Mouse (Mus musculus) MEL (cell line): ENCODE measurements at regions not wholly inside any gene's neighbourhood (a gene's known extent, or its start where the extent isn't known, plus 50 kb on each side); places are given as distances from the start of the nearest gene placed in this dataset.

Experiments used
- DNase-seq: peaks from one replicate; pipeline ENCODE4 v3.0.0; 2011; ENCODE audit warnings: low read depth, low spot score
- H3K27ac ChIP-seq: 2 replicates; pipeline ENCODE4 v1.5.1; 2012; ENCODE audit warnings: low read depth, mild to moderate bottlenecking, control low read depth, low read length, moderate library complexity; ENCODE audit not compliant: control insufficient read depth
- H3K27me3 ChIP-seq, 2 experiments: fragments of 150-350 bp in 1 of 2; sonication (generic) in 1 of 2; 2 replicates each; pipeline ENCODE4 v1.6.1; 2012; ENCODE audit warnings: low read length in 2 of 2, mild to moderate bottlenecking in 2 of 2, improper control_type of control experiment in 1 of 2, moderate library complexity in 1 of 2; ENCODE audit not compliant: insufficient read depth in 2 of 2, control insufficient read depth in 1 of 2
- H3K36me3 ChIP-seq, 2 experiments: 2 replicates each; pipeline ENCODE4 v1.6.1; 2012 to 2014; ENCODE audit warnings: low read length in 2 of 2, improper control_type of control experiment in 1 of 2, inconsistent platforms in 1 of 2, mild to moderate bottlenecking in 1 of 2; ENCODE audit not compliant: insufficient read depth in 2 of 2, control insufficient read depth in 1 of 2
- H3K4me1 ChIP-seq, 2 experiments: fragments of 150-350 bp in 1 of 2; sonication (generic) in 1 of 2; 2 replicates each; pipeline ENCODE4 v1.6.1; 2012; ENCODE audit warnings: low read length in 2 of 2, improper control_type of control experiment in 1 of 2, mild to moderate bottlenecking in 1 of 2; ENCODE audit not compliant: insufficient read depth in 2 of 2, control insufficient read depth in 1 of 2
- H3K4me3 ChIP-seq, 2 experiments: fragments of 150-350 bp in 1 of 2; sonication (generic) in 1 of 2; 2 replicates each; pipeline ENCODE4 v1.5.1; 2012; ENCODE audit warnings: low read depth in 2 of 2, low read length in 2 of 2, mild to moderate bottlenecking in 2 of 2, moderate library complexity in 2 of 2, control low read depth in 1 of 2, improper control_type of control experiment in 1 of 2; ENCODE audit not compliant: control insufficient read depth in 1 of 2, insufficient read depth in 1 of 2
- H3K79me2 ChIP-seq: 2 replicates; pipeline ENCODE4 v1.6.1; 2012; ENCODE audit warnings: mild to moderate bottlenecking, low read length, moderate library complexity; ENCODE audit not compliant: control insufficient read depth, poor library complexity, insufficient read depth
- H3K9ac ChIP-seq: 2 replicates; pipeline ENCODE4 v1.6.1; 2012; ENCODE audit warnings: low read depth, mild to moderate bottlenecking, control low read depth, low read length, moderate library complexity; ENCODE audit not compliant: control insufficient read depth, poor library complexity, severe bottlenecking
- H3K9me3 ChIP-seq: fragments of 150-350 bp; sonication (generic); replicated peaks from 2 replicates; pipeline ENCODE4 v1.6.1; 2012; ENCODE audit warnings: mild to moderate bottlenecking, low read length, improper control_type of control experiment, moderate library complexity; ENCODE audit not compliant: insufficient read depth
- BHLHE40 ChIP-seq: IDR thresholded peaks from 2 replicates; pipeline ENCODE4 v1.6.1; 2012; ENCODE audit warnings: low read depth, mild to moderate bottlenecking, inconsistent platforms, low read length, improper control_type of control experiment, borderline replicate concordance
- CHD1 ChIP-seq: IDR thresholded peaks from 2 replicates; pipeline ENCODE4 v1.6.1; 2012; ENCODE audit warnings: low read depth, mild to moderate bottlenecking, inconsistent platforms, low read length, improper control_type of control experiment
- CTCF ChIP-seq, 3 experiments: IDR thresholded peaks in 2 of 3; conservative IDR thresholded peaks in 1 of 3; 2 replicates each; pipeline ENCODE4 v1.5.1; 2011 to 2012; ENCODE audit warnings: low read length in 3 of 3, low read depth in 2 of 3, mild to moderate bottlenecking in 2 of 3, improper control_type of control experiment in 1 of 3, inconsistent platforms in 1 of 3, mixed read lengths in 1 of 3, moderate library complexity in 1 of 3; ENCODE audit not compliant: control insufficient read depth in 1 of 3, insufficient read depth in 1 of 3, poor library complexity in 1 of 3, severe bottlenecking in 1 of 3
- ELF1 ChIP-seq: IDR thresholded peaks from 2 replicates; pipeline ENCODE4 v1.6.1; 2014; ENCODE audit warnings: low read depth, mild to moderate bottlenecking, inconsistent platforms, low read length, improper control_type of control experiment, moderate library complexity
- GABPA ChIP-seq: IDR thresholded peaks from 2 replicates; pipeline ENCODE4 v1.6.1; 2012; ENCODE audit warnings: low read depth, mild to moderate bottlenecking, inconsistent platforms, low read length, improper control_type of control experiment, moderate library complexity
- GATA1 ChIP-seq: IDR thresholded peaks from 2 replicates; pipeline ENCODE4 v1.6.1; 2011; ENCODE audit warnings: low read depth, low read length, improper control_type of control experiment
- JUND ChIP-seq: IDR thresholded peaks from 2 replicates; pipeline ENCODE4 v1.6.1; 2011; ENCODE audit warnings: low read depth, mild to moderate bottlenecking, improper control_type of control experiment, low read length
- KAT2A ChIP-seq: conservative IDR thresholded peaks from 2 replicates; pipeline ENCODE4 v1.6.1; 2012; ENCODE audit warnings: low read depth, low read length, improper control_type of control experiment, inconsistent platforms
- MAZ ChIP-seq: IDR thresholded peaks from 2 replicates; pipeline ENCODE4 v1.6.1; 2012; ENCODE audit warnings: low read depth, mild to moderate bottlenecking, inconsistent platforms, low read length, improper control_type of control experiment
- MXI1 ChIP-seq: IDR thresholded peaks from 2 replicates; pipeline ENCODE4 v1.6.1; 2011; ENCODE audit warnings: mild to moderate bottlenecking, low read depth, low read length, improper control_type of control experiment
- NELFE ChIP-seq: IDR thresholded peaks from 2 replicates; pipeline ENCODE4 v1.6.1; 2011; ENCODE audit warnings: low read depth, low read length, improper control_type of control experiment
- RAD21 ChIP-seq: IDR thresholded peaks from 2 replicates; pipeline ENCODE4 v1.6.1; 2011; ENCODE audit warnings: mild to moderate bottlenecking, low read depth, low read length, improper control_type of control experiment
- RCOR1 ChIP-seq: IDR thresholded peaks from 2 replicates; pipeline ENCODE4 v1.6.1; 2012; ENCODE audit warnings: low read depth, mild to moderate bottlenecking, inconsistent platforms, low read length, improper control_type of control experiment
- SIN3A ChIP-seq: IDR thresholded peaks from 2 replicates; pipeline ENCODE4 v1.6.1; 2012; ENCODE audit warnings: low read length, improper control_type of control experiment, inconsistent platforms
- SMC3 ChIP-seq: IDR thresholded peaks from 2 replicates; pipeline ENCODE4 v1.6.1; 2011; ENCODE audit warnings: low read depth, low read length, improper control_type of control experiment
- TBP ChIP-seq: IDR thresholded peaks from 2 replicates; pipeline ENCODE4 v1.8.0; 2011; ENCODE audit warnings: low read depth, low read length, improper control_type of control experiment
- TCF12 ChIP-seq: IDR thresholded peaks from 2 replicates; pipeline ENCODE4 v1.6.1; 2014; ENCODE audit warnings: low read depth, mild to moderate bottlenecking, inconsistent platforms, low read length, improper control_type of control experiment, moderate library complexity
- USF2 ChIP-seq, 2 experiments: IDR thresholded peaks; 2 replicates each; pipeline ENCODE4 v1.6.1; 2011 to 2012; ENCODE audit warnings: improper control_type of control experiment in 2 of 2, low read length in 2 of 2, borderline replicate concordance in 1 of 2, inconsistent platforms in 1 of 2, low read depth in 1 of 2, mild to moderate bottlenecking in 1 of 2; ENCODE audit not compliant: insufficient read depth in 1 of 2
- ZMIZ1 ChIP-seq: IDR thresholded peaks from 2 replicates; pipeline ENCODE4 v1.6.1; 2012; ENCODE audit warnings: low read depth, mild to moderate bottlenecking, inconsistent platforms, low read length, improper control_type of control experiment, moderate library complexity
- ZNF384 ChIP-seq: IDR thresholded peaks from 2 replicates; pipeline ENCODE4 v1.6.1; 2012; ENCODE audit warnings: low read depth, mild to moderate bottlenecking, inconsistent platforms, low read length, improper control_type of control experiment

DNA sequence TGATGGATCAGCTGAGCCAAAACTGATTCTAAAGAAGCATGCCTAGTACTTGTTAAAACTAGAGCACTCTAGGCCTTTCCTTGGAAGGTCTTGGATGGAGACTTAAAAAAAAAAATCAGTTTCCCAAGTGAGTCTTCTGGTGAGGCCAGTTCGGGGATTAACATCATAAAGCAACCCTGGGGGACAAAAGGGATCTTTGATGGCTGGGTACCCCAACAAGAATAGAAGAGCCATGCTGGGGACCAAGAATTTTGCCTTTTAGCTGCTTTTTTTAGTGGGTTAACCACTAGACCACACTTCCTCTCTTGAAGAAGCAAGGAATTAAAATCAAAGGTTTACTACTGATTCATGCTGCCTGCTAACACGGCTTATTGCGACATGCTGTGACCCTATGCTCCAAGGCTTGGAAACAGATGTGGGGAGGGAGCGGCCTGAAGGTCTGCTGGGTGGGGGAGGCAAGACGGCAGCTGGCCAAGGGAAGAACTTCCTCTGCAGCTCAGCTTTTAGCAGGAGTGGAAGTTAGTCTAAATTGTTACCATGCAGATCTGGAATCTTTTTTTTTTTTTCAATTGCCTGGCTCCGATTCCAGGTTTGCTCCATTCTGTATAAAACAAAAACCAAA lies 102.1 kb upstream of the Spred1 start:
- no peaks in the 10 kb centered on the region for H3K79me2 ChIP-seq
- H3K27me3 ChIP-seq, result no peaks in the 10 kb centered on the region; a peak in 1 of 4 replicates
- H3K9me3 ChIP-seq, result no peaks in the 10 kb centered on the region
- H3K27ac ChIP-seq, result no peak overlapping the region
- H3K4me1 ChIP-seq, result no peaks in the 10 kb centered on the region
- no peak overlapping the region for H3K9ac ChIP-seq
- no peak for DNase-seq
- H3K36me3 ChIP-seq, result no peaks in the 10 kb centered on the region
- no peak overlapping the region for H3K4me3 ChIP-seq
- TF ChIP-seq ZMIZ1 (no peak), CTCF (IDR thresholded peaks at IDR 0.05 in 2 of 3, conservative IDR thresholded peaks at IDR 0.05 in 1 of 3; ENCODE audit: control insufficient read depth in 1 of 3, insufficient read depth in 1 of 3, low read depth in 2 of 3, low read length in 3 of 3, poor library complexity in 1 of 3, severe bottlenecking in 1 of 3) (no peak)

DNA sequence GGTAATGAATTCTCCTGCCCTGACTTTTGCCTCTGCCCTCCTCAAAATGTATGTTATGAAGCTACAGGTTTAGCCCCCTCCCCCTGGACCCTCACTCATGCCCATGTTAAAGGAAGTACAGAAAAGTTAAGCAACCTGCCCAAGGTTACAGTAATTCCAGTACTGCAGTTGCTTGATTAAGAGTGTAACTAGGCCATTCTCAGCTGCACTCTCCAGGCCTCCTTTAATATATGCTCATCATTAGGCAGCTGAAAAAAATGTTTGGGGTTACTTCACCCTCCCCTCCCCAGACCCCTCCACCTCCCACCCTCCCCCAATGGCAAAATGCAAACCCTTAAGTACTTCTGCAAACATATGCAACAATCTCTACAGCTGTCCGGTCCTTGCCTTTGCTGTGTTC lies 101.6 kb upstream of the Spred1 start:
- Histone ChIP-seq H3K4me3 (no peak overlapping the region), H3K36me3 (no peaks in the 10 kb centered on the region), H3K27ac (no peak overlapping the region), H3K79me2 (no peaks in the 10 kb centered on the region), H3K9ac (no peak overlapping the region), H3K4me1 (no peaks in the 10 kb centered on the region), H3K27me3 (no peaks in the 10 kb centered on the region; a peak in 1 of 4 replicates), H3K9me3 (no peaks in the 10 kb centered on the region)
- DNase-seq, result no peak
- no peak for TF ChIP-seq GABPA
- no peak for TF ChIP-seq USF2 (IDR thresholded peaks at IDR 0.05; ENCODE audit: borderline replicate concordance in 1 of 2, insufficient read depth in 1 of 2, low read depth in 1 of 2, low read length in 2 of 2)
- no peak for TF ChIP-seq BHLHE40
- TF ChIP-seq TCF12, result no peak
- no peak for TF ChIP-seq NELFE
- TF ChIP-seq MAZ, result no peak
- TF ChIP-seq SIN3A, result no peak
- TF ChIP-seq RCOR1, result no peak
- TF ChIP-seq TBP, result no peak
- no peak for TF ChIP-seq MXI1
- TF ChIP-seq ZNF384, result no peak
- no peak for TF ChIP-seq CHD1
- no peak for TF ChIP-seq ZMIZ1
- TF ChIP-seq GATA1, result no peak
- no peak for TF ChIP-seq KAT2A
- no peak for TF ChIP-seq SMC3
- no peak for TF ChIP-seq JUND
- no peak for TF ChIP-seq ELF1
- no peak for TF ChIP-seq RAD21
- TF ChIP-seq CTCF (IDR thresholded peaks at IDR 0.05 in 2 of 3, conservative IDR thresholded peaks at IDR 0.05 in 1 of 3; ENCODE audit: control insufficient read depth in 1 of 3, insufficient read depth in 1 of 3, low read depth in 2 of 3, low read length in 3 of 3, poor library complexity in 1 of 3, severe bottlenecking in 1 of 3), result no peak
